Mouse (Mus musculus): Measurements from ENCODE around the gene Il2rb. TPM values are rescaled to one million over a fixed set of nuclear protein-coding genes. Genes with fewer than 3 reads are reported as not detected.

Gene Il2rb
- polyA plus RNA-seq, 1 experiment from 2014 or later, result 0.24 TPM

GRCm38 (mm10) chr15:78531451-78531720 is 36.3 kb upstream of the Il2rb start:
- ATAC-seq (ENCODE audit: low FRiP score, low read depth), result no peak
- Histone ChIP-seq H3K27ac (peak overlapping the region; percentile 76; the same call in 1 of the 2 replicates), H3K4me2 (replicated peaks) (peak overlapping the region; percentile 61), H3K4me1 (peaks cover 44% of the 10 kb centered on the region), H3K9me3 (no peaks in the 10 kb centered on the region), H3K9ac (peak overlapping the region; percentile 65; the same call in 1 of the 2 replicates), H3K4me3 (peak overlapping the region; percentile 38), H3K27me3 (no peaks in the 10 kb centered on the region), H3K36me3 (no peaks in the 10 kb centered on the region)
- WGBS, result 66% methylated on average over 4 of the region's 4 CpGs

- no peak for ATAC-seq (ENCODE audit: low FRiP score, low read depth)
These were observed 35.8 kb upstream of the Il2rb start, which contains the start of gene C1qtnf6 for GRCm38 (mm10) chr15:78530671-78531450. Gene C1qtnf6, minus strand, starts transcription at chr15:78531416.

GRCm38 (mm10) chr15:78530141-78530540 is 35.1 kb upstream of the Il2rb start:
- Histone ChIP-seq H3K36me3 (peaks cover 1% of the 10 kb centered on the region), H3K27ac (no peak overlapping the region; the same call in 1 of the 2 replicates), H3K4me3 (no peak overlapping the region), H3K9ac (peak overlapping the region; percentile 72), H3K4me2 (replicated peaks) (peak overlapping the region; percentile 80), H3K9me3 (no peaks in the 10 kb centered on the region), H3K4me1 (peaks cover 44% of the 10 kb centered on the region), H3K27me3 (no peaks in the 10 kb centered on the region)
- ATAC-seq (ENCODE audit: low FRiP score, low read depth), result no peak
- WGBS, result 72% methylated on average over 3 of the region's 3 CpGs

More at GRCm38 (mm10) chr15:78530671-78531450, 35.8 kb upstream of the Il2rb start, which contains the start of gene C1qtnf6:
- WGBS, result 73% methylated on average over 17 of the region's 17 CpGs
- Histone ChIP-seq H3K36me3 (no peaks in the 10 kb centered on the region), H3K9ac (peak within 1 kb of the TSS; percentile 65), H3K4me1 (peaks cover 44% of the 10 kb centered on the region), H3K27ac (peak within 1 kb of the TSS; percentile 76), H3K4me3 (peak within 1 kb of the TSS; percentile 38), H3K27me3 (no peaks in the 10 kb centered on the region), H3K9me3 (no peaks in the 10 kb centered on the region), H3K4me2 (replicated peaks) (peak within 1 kb of the TSS; percentile 61)

- Histone ChIP-seq H3K9me3 (no peaks in the 10 kb centered on the region), H3K27me3 (no peaks in the 10 kb centered on the region), H3K4me3 (peak overlapping the region; percentile 49), H3K4me2 (replicated peaks) (peak overlapping the region; percentile 80), H3K4me1 (peaks cover 44% of the 10 kb centered on the region), H3K27ac (peak overlapping the region; percentile 80), H3K9ac (peak overlapping the region; percentile 72), H3K36me3 (peaks cover 8% of the 10 kb centered on the region)
- 2% methylated on average over 15 of the region's 15 CpGs for WGBS
- ATAC-seq (ENCODE audit: low FRiP score, low read depth), result peak; percentile 67
These were observed 34.4 kb upstream of the Il2rb start for GRCm38 (mm10) chr15:78529428-78529990.

GRCm38 (mm10) chr15:78528726-78529411 is 33.8 kb upstream of the Il2rb start:
- Histone ChIP-seq H3K4me2 (replicated peaks) (peak overlapping the region; percentile 80), H3K27ac (peak overlapping the region; percentile 80), H3K4me1 (peaks cover 44% of the 10 kb centered on the region), H3K27me3 (no peaks in the 10 kb centered on the region), H3K9me3 (no peaks in the 10 kb centered on the region), H3K9ac (peak overlapping the region; percentile 72), H3K4me3 (peak overlapping the region; percentile 49), H3K36me3 (peaks cover 10% of the 10 kb centered on the region)
- 47% methylated on average over 11 of the region's 11 CpGs for WGBS
- ATAC-seq (ENCODE audit: low FRiP score, low read depth), result no peak

DNA sequence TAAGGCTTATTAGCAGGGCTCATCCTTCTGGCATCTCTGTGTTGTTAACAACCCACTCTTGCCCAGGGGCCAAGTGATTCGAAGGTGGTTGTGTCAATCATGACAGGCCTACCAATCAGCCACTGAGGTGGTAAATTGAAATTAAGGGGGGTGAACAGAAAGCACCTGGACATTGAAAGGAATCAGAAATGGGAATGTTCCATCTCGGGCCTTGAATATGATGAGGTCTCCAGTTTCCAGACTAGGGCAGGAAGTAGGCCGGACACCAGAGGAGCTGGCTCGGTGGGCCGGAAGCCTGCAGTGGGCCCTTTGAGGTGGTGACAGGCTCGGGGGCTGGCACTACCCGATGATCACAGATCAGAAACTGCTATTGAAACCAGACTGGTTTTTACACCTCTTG is 32.9 kb upstream of the Il2rb start:
- no peak overlapping the region for H3K27ac ChIP-seq
- H3K36me3 ChIP-seq, result peaks cover 10% of the 10 kb centered on the region
- H3K9me3 ChIP-seq, result no peaks in the 10 kb centered on the region
- 77% methylated on average over 7 of the region's 7 CpGs for WGBS
- peak overlapping the region; percentile 19; the same call in 1 of the 2 replicates for H3K9ac ChIP-seq
- H3K4me1 ChIP-seq, result peaks cover 44% of the 10 kb centered on the region
- H3K27me3 ChIP-seq, result no peaks in the 10 kb centered on the region
- no peak overlapping the region for H3K4me3 ChIP-seq
- peak overlapping the region; percentile 80 for H3K4me2 ChIP-seq (replicated peaks)
- ATAC-seq (ENCODE audit: low FRiP score, low read depth), result no peak

DNA sequence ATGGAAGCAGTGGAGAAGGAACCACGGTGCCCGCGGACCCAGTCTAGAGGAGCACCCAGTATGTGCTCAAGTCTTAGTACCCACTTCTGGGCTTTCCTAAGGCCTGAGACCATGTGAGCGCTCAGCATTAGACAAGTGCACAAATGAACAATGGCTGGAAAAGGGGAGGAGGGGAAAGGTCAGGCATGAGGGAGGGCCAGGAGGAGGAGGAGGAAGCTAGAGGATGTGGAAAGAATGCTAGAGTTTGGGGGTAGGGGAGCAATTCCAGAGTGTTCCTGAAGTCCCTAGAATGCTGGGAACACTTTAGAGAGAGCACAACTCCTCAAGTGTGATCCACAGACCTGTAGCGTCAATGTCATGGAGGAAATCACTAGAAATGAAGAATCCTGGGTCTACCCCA is 29.1 kb upstream of the Il2rb start:
- no peak overlapping the region for H3K9ac ChIP-seq
- ATAC-seq (ENCODE audit: low FRiP score, low read depth), result no peak

DNA sequence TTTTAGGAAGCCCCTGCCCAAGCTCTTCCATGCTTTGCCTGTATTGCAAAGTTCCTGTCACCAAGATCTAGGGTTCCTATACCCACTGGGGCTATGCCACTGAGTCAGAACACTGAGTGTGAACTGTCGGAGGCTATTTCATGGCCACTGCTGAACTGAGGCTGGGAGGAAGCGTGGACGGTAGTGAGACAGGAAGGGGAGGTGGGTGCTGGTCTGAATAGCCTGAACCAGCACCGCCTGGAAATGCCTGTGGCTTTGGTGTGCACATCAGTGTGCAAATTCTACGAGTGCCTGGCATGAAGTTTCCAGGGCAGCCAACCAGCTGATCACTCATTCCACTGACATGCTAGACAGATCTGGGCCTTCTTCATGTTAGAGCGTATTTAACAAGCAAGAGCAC is 26.8 kb upstream of the Il2rb start:
- Histone ChIP-seq H3K4me3 (no peak overlapping the region), H3K9me3 (no peaks in the 10 kb centered on the region), H3K9ac (no peak overlapping the region), H3K36me3 (peaks cover 10% of the 10 kb centered on the region), H3K4me2 (replicated peaks) (no peak overlapping the region), H3K4me1 (peaks cover 9% of the 10 kb centered on the region), H3K27ac (no peak overlapping the region), H3K27me3 (no peaks in the 10 kb centered on the region)
- ATAC-seq (ENCODE audit: low FRiP score, low read depth), result no peak
- WGBS, result 75% methylated on average over 6 of the region's 6 CpGs

More for the DNA sequence above, 29.1 kb upstream of the Il2rb start:
- Histone ChIP-seq H3K9me3 (no peaks in the 10 kb centered on the region), H3K4me2 (replicated peaks) (no peak overlapping the region), H3K36me3 (peaks cover 10% of the 10 kb centered on the region), H3K4me3 (no peak overlapping the region), H3K4me1 (peaks cover 20% of the 10 kb centered on the region), H3K27ac (no peak overlapping the region), H3K27me3 (no peaks in the 10 kb centered on the region)
- 91% methylated on average over 5 of the region's 5 CpGs for WGBS

DNA sequence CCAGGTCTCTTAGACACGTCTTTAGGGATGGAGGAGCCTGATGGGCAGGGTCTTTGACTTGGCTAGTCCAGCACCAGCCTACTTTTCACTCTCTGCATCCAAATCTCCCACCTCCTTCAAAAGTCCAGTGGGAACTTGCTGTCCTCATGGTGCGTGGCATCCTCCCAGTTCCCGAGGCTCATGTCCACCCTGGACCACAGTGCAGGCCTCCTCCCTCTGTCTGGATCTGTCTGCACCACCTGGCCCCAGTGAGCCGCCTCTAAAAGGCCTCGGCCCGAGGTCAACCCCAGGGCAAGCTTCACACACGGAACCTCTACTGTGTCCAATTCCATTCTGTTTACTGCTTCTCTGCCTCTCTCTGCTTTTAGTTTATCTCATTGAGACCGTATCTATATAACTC is 26.3 kb upstream of the Il2rb start:
- no peak overlapping the region for H3K4me2 ChIP-seq (replicated peaks)
- H3K27me3 ChIP-seq, result no peaks in the 10 kb centered on the region
- no peak overlapping the region for H3K9ac ChIP-seq
- peaks cover 10% of the 10 kb centered on the region for H3K36me3 ChIP-seq
- H3K4me1 ChIP-seq, result peaks cover 10% of the 10 kb centered on the region
- no peaks in the 10 kb centered on the region for H3K9me3 ChIP-seq
- H3K4me3 ChIP-seq, result no peak overlapping the region
- no peak overlapping the region for H3K27ac ChIP-seq
- ATAC-seq (ENCODE audit: low FRiP score, low read depth), result no peak
- 70% methylated on average over 8 of the region's 8 CpGs for WGBS

DNA sequence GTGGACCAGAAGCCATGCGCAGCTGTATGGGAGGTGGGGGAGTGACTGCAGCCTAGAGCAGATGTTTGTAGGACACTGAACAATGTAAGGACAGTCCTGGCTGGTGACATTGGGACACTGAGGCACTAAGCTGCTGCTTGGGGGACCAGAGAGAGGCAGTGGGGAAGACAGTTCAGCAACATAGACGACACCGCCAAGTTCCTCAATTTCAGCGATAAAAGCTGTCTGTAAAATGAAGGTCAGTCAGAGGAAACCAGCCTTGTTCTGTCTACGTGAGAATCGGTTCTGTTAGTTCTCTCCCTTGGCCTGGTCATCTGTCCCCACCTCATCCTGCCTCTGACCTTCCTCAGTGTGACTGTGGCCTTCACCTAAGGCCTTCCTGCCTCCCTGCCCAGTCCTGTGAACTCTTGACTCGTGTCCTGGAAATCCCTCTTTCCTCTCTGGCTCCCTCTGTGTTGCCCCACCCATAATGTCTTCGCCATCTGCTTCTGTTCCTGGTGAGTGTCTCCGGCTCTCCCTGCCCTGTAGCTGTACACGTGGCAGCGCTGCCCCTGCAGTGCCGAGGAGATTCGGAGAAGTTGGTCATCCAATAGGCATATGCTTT is 25.1 kb upstream of the Il2rb start:
- H3K27me3 ChIP-seq, result no peaks in the 10 kb centered on the region
- H3K27ac ChIP-seq, result no peak overlapping the region
- no peak for ATAC-seq (ENCODE audit: low FRiP score, low read depth)
- peaks cover 10% of the 10 kb centered on the region for H3K36me3 ChIP-seq
- no peak overlapping the region for H3K4me3 ChIP-seq
- 64% methylated on average over 13 of the region's 13 CpGs for WGBS
- H3K9me3 ChIP-seq, result no peaks in the 10 kb centered on the region
- H3K9ac ChIP-seq, result no peak overlapping the region
- H3K4me2 ChIP-seq (replicated peaks), result no peak overlapping the region
- peaks cover 21% of the 10 kb centered on the region for H3K4me1 ChIP-seq

DNA sequence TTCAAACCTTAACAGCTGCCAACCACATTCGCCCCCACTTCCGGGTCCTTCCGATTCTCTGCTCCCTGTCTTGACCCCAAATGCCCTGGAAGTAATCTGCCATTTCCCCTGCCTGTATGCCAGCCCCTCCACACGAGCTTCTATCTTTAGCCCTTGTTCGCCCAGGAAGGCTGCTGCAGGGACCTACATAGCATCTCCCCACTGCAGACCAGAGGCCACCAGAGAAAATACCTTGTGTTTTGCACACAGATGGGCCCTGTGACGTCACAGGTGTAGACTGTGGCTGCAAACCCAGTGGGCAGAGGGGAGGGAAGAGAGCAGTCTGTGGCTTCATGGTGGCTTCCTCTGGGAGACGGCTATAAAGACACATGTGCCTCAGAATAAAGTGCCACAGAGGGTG is 23.1 kb upstream of the Il2rb start:
- peaks cover 27% of the 10 kb centered on the region for H3K4me1 ChIP-seq
- no peak overlapping the region for H3K4me2 ChIP-seq (replicated peaks)
- ATAC-seq (ENCODE audit: low FRiP score, low read depth), result no peak
- H3K4me3 ChIP-seq, result no peak overlapping the region
- H3K9ac ChIP-seq, result no peak overlapping the region
- no peak overlapping the region for H3K27ac ChIP-seq
- no peaks in the 10 kb centered on the region for H3K9me3 ChIP-seq
- no peaks in the 10 kb centered on the region for H3K27me3 ChIP-seq
- H3K36me3 ChIP-seq, result no peaks in the 10 kb centered on the region
- 52% methylated on average over 7 of the region's 7 CpGs for WGBS

DNA sequence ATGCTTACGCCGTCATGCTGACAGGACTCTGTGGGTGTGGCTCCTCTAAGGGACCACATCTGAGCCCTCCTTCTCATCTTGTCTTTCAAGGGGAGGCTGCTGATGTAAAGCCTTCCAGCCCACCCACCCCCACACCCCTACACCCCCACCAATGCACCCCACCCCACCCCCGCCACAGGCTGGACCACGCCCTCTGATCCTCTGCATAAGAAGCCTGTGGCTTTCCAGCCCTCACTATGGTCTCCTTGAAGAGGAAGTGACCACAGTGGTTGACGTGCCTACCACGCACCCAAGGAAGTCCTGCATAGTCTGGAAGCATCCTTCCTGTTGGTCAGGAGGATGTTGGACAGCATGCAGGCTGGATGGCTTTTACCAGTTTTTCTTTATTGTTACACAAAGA is 20.7 kb upstream of the Il2rb start:
- Histone ChIP-seq H3K9ac (no peak overlapping the region), H3K27ac (no peak overlapping the region), H3K4me1 (peaks cover 27% of the 10 kb centered on the region), H3K4me3 (no peak overlapping the region), H3K4me2 (replicated peaks) (no peak overlapping the region), H3K36me3 (no peaks in the 10 kb centered on the region), H3K9me3 (no peaks in the 10 kb centered on the region), H3K27me3 (no peaks in the 10 kb centered on the region)
- ATAC-seq (ENCODE audit: low FRiP score, low read depth), result no peak
- WGBS, result 80% methylated on average over 6 of the region's 6 CpGs
